Mouse (Mus musculus): ENCODE data around the gene Atf6b. TPM values are rescaled to one million over a fixed set of nuclear protein-coding genes. Genes with fewer than 3 reads are reported as not detected.

Atf6b gene
- polyA plus RNA-seq, 1 experiment from 2014 or later = 84.7 TPM

DNA sequence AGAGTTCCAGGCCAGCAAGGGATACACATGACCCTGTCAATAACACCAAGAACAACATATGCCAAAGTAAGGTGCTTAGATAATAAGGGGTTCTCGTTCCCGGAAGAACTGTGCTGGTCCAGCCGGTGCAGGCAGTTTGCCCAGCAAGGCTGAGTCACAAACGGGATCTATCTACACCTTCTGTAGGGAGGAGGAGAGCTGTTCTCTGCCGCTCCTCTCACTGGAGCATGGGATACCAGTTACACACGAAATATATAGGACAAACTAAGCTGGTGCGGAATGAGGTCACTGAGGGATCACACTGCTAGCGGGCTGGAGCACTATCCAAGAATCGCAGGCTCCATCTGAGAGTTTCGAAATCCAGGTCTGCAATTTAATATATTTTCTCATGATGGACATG is 3.0 kb upstream of the Atf6b start:
- H3K9me3 ChIP-seq (ENCODE audit: control insufficient read depth, low read length) = no peaks in the 10 kb centered on the region
- H3K27ac ChIP-seq = peak overlapping the region; percentile 72; the same call in 1 of the 2 replicates
- peak overlapping the region; percentile 82; the same call in 1 of the 2 replicates for H3K4me2 ChIP-seq (replicated peaks)
- 85% methylated on average over 10 of the region's 10 CpGs for WGBS
- no peak for DNase-seq (ENCODE audit: low spot score)
- no peak overlapping the region for H3K4me3 ChIP-seq (replicated peaks; ENCODE audit: low read length)
- no peak for ATAC-seq (ENCODE audit: low FRiP score)
- peaks cover 6% of the 10 kb centered on the region for H3K36me3 ChIP-seq (replicated peaks; ENCODE audit: control insufficient read depth, insufficient read depth)
- H3K4me1 ChIP-seq (replicated peaks; ENCODE audit: control insufficient read depth, insufficient read depth, low read length) = peaks cover 26% of the 10 kb centered on the region
- H3K27me3 ChIP-seq (ENCODE audit: control insufficient read depth, insufficient read depth, low read length) = no peaks in the 10 kb centered on the region
- no peak overlapping the region for H3K9ac ChIP-seq

DNA sequence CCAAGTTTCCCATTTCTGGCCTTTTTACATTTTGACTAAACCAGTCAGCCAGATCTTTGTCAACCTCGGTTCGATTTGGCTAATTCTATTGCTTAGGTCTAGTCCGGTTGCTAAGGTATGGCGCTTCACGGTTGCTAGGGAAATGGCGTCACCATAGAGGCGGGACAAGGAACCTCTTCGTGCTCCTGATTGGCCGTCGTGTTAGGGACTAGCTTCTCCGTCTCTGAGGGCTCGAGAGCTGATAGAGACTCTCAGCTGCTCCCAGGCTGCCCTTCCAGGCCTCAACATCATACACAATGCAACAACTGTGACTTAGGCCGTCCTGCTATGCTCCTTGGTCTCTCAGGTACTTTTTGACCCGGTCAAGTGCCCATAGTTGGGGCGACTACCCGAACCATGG is 2.3 kb upstream of the Atf6b start, which contains the start of gene Fkbpl:
Fkbpl (plus strand) TSS at position 157 of the 400 bp plus-strand sequence.
- Histone ChIP-seq H3K4me3 (replicated peaks; ENCODE audit: low read length) (peak within 1 kb of the TSS; percentile 58), H3K36me3 (replicated peaks; ENCODE audit: control insufficient read depth, insufficient read depth) (peaks cover 13% of the 10 kb centered on the region), H3K27me3 (ENCODE audit: control insufficient read depth, insufficient read depth, low read length) (no peaks in the 10 kb centered on the region), H3K4me1 (replicated peaks; ENCODE audit: control insufficient read depth, insufficient read depth, low read length) (peaks cover 26% of the 10 kb centered on the region), H3K4me2 (replicated peaks) (peak within 1 kb of the TSS; percentile 82), H3K9me3 (ENCODE audit: control insufficient read depth, low read length) (no peaks in the 10 kb centered on the region), H3K27ac (peak within 1 kb of the TSS; percentile 72), H3K9ac (peak within 1 kb of the TSS; percentile 79)
- peak; percentile 99 for DNase-seq (ENCODE audit: low spot score)
- ATAC-seq (ENCODE audit: low FRiP score) = peak; percentile 86
- under 1% methylated on average over 16 of the region's 16 CpGs for WGBS

DNA sequence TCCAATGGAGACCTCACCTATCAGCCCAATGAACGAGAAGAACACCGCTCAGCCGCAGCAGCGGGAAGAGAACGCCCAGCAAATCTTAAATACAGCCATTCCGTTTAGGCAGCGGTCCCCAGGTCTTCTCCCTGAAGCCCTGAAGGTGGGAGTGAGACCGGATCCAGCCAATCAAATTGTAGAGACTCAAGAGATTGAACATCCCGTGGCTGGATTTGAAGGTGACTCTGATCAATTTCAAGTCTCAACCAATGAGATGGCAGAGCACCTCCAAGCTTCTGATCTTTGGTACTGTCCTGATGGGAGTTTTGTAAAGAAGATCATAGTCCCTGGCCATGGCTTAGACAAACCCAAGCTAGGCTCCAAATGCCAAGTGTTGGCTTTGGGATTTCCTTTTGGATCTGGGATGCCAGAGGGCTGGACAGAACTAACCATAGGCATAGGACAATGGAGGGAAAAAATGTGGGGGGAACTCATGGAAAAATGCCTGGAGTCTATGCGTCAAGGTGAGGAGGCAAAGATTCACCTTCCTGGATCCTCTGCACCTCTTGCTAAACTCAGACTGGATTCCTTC is 1.6 kb upstream of the Atf6b start:
- H3K4me2 ChIP-seq (replicated peaks) = peak overlapping the region; percentile 82
- WGBS = 52% methylated on average over 10 of the region's 10 CpGs
- ATAC-seq (ENCODE audit: low FRiP score) (no peak), DNase-seq (ENCODE audit: low spot score) (no peak)
- peaks cover 26% of the 10 kb centered on the region for H3K4me1 ChIP-seq (replicated peaks; ENCODE audit: control insufficient read depth, insufficient read depth, low read length)
- no peaks in the 10 kb centered on the region for H3K9me3 ChIP-seq (ENCODE audit: control insufficient read depth, low read length)
- peak overlapping the region; percentile 72 for H3K27ac ChIP-seq
- H3K4me3 ChIP-seq (replicated peaks; ENCODE audit: low read length) = peak overlapping the region; percentile 58
- no peaks in the 10 kb centered on the region for H3K27me3 ChIP-seq (ENCODE audit: control insufficient read depth, insufficient read depth, low read length)
- H3K9ac ChIP-seq = peak overlapping the region; percentile 79
- peaks cover 20% of the 10 kb centered on the region for H3K36me3 ChIP-seq (replicated peaks; ENCODE audit: control insufficient read depth, insufficient read depth)

DNA sequence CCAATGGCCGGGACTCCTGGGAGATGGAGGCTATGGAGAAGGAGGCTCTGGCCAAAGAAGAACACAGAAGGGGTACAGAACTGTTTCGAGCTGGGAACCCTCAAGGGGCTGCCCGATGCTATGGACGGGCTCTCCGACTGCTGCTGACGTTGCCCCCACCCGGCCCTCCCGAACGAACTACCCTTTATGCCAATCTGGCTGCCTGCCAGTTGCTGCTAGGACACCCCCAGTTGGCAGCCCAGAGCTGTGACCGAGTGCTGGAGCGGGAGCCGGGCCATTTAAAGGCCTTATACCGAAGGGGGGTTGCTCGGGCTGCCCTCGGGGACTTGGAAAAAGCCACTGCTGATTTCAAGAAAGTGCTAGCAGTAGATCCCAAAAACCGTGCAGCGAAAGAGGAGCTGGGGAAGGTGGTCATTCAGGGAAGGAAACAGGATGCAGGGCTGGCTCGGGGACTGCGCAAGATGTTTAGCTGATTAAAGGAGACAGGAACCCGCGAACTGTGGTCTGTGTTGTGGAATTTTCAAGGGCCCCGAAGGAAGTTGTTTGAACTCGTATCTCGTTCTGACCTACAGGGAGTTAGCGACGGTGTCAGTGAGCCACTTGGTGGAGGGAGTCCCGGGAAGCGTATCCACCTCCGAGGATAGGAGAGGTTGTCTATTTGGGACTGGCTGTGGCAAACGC is 975 bp upstream of the Atf6b start:
- no peaks in the 10 kb centered on the region for H3K27me3 ChIP-seq (ENCODE audit: control insufficient read depth, insufficient read depth, low read length)
- WGBS = 81% methylated on average over 30 of the region's 30 CpGs
- no peak overlapping the region for H3K9ac ChIP-seq
- peaks cover 26% of the 10 kb centered on the region for H3K36me3 ChIP-seq (replicated peaks; ENCODE audit: control insufficient read depth, insufficient read depth)
- no peaks in the 10 kb centered on the region for H3K9me3 ChIP-seq (ENCODE audit: control insufficient read depth, low read length)
- H3K4me3 ChIP-seq (replicated peaks; ENCODE audit: low read length) = no peak overlapping the region
- DNase-seq (ENCODE audit: low spot score) (no peak), ATAC-seq (ENCODE audit: low FRiP score) (no peak)
- H3K4me1 ChIP-seq (replicated peaks; ENCODE audit: control insufficient read depth, insufficient read depth, low read length) = peaks cover 26% of the 10 kb centered on the region
- H3K4me2 ChIP-seq (replicated peaks) = peak overlapping the region; percentile 82
- no peak overlapping the region for H3K27ac ChIP-seq

DNA sequence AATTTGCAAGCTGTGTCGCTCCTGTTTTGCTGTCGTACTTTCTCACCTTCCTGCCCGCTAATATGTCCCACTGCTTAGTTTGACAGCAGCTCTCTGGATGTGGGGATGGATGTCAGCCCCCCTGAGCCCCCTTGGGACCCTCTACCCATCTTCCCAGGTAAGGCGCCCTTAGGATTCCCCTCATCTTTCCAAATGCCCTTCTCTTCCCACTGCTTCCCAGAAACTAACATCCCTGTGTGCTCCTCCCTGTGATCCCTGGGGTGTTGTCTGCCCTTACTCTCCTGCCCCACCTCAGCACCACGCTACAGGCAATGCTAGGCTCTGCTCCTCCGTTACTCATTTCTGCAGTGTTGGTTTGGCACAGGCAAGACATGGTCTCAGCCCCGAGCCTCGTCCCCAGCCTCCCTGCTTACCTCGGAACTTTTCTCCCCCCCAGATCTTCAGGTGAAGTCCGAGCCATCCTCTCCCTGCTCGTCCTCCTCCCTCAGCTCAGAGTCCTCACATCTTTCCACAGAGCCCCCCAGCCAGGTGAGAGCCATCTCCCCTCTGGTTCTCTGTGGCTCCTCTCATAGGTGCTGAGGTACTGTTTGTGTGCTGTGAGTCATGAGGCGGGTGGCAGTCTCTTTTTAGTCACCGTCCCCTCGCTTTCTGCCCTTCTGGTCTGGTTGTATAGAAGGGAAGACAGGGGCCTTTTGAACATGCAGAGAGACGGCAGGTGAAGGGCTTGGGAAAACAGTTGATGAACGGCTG is 1.4 kb downstream of the Atf6b start:
- peaks cover 50% of the 10 kb centered on the region for H3K36me3 ChIP-seq (replicated peaks; ENCODE audit: control insufficient read depth, insufficient read depth)
- H3K4me1 ChIP-seq (replicated peaks; ENCODE audit: control insufficient read depth, insufficient read depth, low read length) = peaks cover 26% of the 10 kb centered on the region
- H3K27me3 ChIP-seq (ENCODE audit: control insufficient read depth, insufficient read depth, low read length) = no peaks in the 10 kb centered on the region
- ATAC-seq (ENCODE audit: low FRiP score) = no peak
- no peak for DNase-seq (ENCODE audit: low spot score)
- H3K27ac ChIP-seq = no peak overlapping the region
- no peaks in the 10 kb centered on the region for H3K9me3 ChIP-seq (ENCODE audit: control insufficient read depth, low read length)
- H3K4me3 ChIP-seq (replicated peaks; ENCODE audit: low read length) = peak overlapping the region; percentile 100
- WGBS = 89% methylated on average over 16 of the region's 16 CpGs
- H3K4me2 ChIP-seq (replicated peaks) = peak overlapping the region; percentile 91
- peak overlapping the region; percentile 96; the same call in 1 of the 2 replicates for H3K9ac ChIP-seq

DNA sequence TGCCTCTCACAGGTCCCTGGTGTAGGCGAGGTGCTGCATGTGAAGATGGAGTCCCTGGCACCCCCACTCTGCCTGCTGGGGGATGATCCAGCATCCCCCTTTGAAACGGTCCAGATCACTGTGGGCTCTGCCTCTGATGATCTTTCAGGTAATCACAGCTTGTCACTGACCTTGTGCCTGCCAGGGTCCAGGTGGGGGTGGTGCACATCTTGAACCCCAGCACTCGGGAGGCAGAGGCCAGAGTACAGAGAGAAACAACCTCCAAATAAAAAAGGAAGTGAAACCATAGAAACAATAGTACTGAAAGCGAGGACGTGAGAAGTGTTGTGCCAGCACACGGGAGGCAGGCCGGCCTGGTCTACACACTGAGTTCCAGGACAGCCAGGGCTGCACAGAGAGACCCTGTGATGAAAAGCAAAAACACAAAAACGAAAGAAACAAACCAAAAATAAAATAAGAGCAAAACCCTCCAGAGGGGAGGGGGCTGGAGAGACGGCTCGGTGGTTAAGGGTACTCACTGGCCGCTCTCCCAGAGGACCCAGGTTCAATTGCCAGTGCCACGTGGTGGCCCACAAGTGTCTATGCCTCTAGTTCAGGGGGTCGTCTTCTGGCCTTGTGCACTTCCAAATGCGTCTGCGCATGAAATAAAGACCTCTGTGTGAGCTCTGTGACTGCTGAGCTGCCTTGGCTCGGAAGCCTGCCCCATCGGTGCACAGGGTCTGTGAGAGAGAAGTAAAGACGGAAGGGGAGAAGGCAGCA is 2.3 kb downstream of the Atf6b start:
- H3K4me1 ChIP-seq (replicated peaks; ENCODE audit: control insufficient read depth, insufficient read depth, low read length) = peaks cover 26% of the 10 kb centered on the region
- DNase-seq (ENCODE audit: low spot score) (no peak), ATAC-seq (ENCODE audit: low FRiP score) (no peak)
- H3K9ac ChIP-seq = no peak overlapping the region
- H3K36me3 ChIP-seq (replicated peaks; ENCODE audit: control insufficient read depth, insufficient read depth) = peaks cover 55% of the 10 kb centered on the region
- 90% methylated on average over 18 of the region's 18 CpGs for WGBS
- no peaks in the 10 kb centered on the region for H3K9me3 ChIP-seq (ENCODE audit: control insufficient read depth, low read length)
- H3K4me2 ChIP-seq (replicated peaks) = no peak overlapping the region
- no peak overlapping the region for H3K4me3 ChIP-seq (replicated peaks; ENCODE audit: low read length)
- H3K27me3 ChIP-seq (ENCODE audit: control insufficient read depth, insufficient read depth, low read length) = no peaks in the 10 kb centered on the region
- H3K27ac ChIP-seq = no peak overlapping the region

DNA sequence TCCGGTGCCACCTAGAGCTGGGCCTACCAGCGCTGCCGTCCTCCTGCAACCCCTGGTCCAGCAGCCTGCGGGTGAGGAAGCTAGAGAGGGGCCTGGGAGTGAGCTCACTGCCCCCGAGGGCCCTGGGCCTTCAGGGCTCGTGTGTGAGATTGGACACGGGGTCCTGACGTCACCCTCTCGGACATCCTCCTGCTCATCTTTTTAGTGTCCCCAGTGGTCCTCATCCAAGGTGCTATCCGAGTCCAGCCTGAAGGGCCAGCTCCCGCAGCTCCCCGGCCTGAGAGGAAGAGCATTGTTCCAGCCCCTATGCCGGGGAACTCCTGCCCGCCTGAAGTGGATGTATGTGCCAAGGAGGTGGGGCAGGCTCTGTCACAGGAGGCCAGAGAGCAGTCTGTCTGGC is 3.8 kb downstream of the Atf6b start:
- Histone ChIP-seq H3K4me2 (replicated peaks) (no peak overlapping the region), H3K27ac (no peak overlapping the region), H3K9me3 (ENCODE audit: control insufficient read depth, low read length) (no peaks in the 10 kb centered on the region), H3K4me1 (replicated peaks; ENCODE audit: control insufficient read depth, insufficient read depth, low read length) (peaks cover 18% of the 10 kb centered on the region), H3K9ac (no peak overlapping the region), H3K4me3 (replicated peaks; ENCODE audit: low read length) (no peak overlapping the region), H3K36me3 (replicated peaks; ENCODE audit: control insufficient read depth, insufficient read depth) (peaks cover 55% of the 10 kb centered on the region), H3K27me3 (ENCODE audit: control insufficient read depth, insufficient read depth, low read length) (no peaks in the 10 kb centered on the region)
- DNase-seq (ENCODE audit: low spot score) (no peak), ATAC-seq (ENCODE audit: low FRiP score) (no peak)
- WGBS = 96% methylated on average over 14 of the region's 14 CpGs

DNA sequence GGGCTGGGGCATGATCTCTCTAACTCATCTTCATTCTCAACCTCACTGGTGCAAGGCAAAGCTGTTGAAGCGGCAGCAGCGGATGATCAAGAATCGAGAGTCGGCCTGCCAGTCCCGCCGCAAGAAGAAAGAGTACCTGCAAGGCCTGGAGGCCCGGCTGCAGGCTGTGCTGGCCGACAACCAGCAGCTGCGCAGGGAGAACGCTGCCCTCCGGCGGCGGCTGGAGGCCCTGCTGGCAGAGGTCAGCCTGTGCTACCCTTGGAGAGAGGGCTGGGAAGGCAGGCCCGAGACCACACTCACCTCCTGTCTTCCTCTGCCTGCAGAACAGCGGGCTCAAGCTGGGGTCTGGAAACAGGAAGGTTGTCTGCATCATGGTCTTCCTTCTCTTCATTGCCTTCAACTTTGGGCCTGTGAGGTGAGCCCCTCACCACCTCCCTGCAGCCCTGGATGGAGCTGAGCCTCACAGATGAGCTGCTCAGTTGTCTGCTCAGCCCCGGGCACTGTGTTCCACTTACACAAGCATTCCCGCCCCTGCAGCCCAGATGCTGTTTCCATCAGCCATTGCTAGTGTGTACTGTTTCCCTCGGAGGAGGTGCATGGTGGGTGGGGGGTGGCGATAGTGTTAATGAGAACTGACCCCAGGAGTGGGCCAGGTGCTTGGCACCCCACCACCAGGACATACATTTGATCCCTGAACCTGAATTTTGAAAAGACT is 4.7 kb downstream of the Atf6b start:
- Histone ChIP-seq H3K4me1 (replicated peaks; ENCODE audit: control insufficient read depth, insufficient read depth, low read length) (peaks cover 14% of the 10 kb centered on the region), H3K9ac (no peak overlapping the region), H3K9me3 (ENCODE audit: control insufficient read depth, low read length) (no peaks in the 10 kb centered on the region), H3K27ac (no peak overlapping the region), H3K4me3 (replicated peaks; ENCODE audit: low read length) (no peak overlapping the region), H3K36me3 (replicated peaks; ENCODE audit: control insufficient read depth, insufficient read depth) (peaks cover 55% of the 10 kb centered on the region), H3K4me2 (replicated peaks) (no peak overlapping the region), H3K27me3 (ENCODE audit: control insufficient read depth, insufficient read depth, low read length) (no peaks in the 10 kb centered on the region)
- DNase-seq (ENCODE audit: low spot score) = no peak
- WGBS = 45% methylated on average over 19 of the region's 19 CpGs
- ATAC-seq (ENCODE audit: low FRiP score) = no peak
